Mouse (Mus musculus) liver, embryonic 15.5 days (tissue): ENCODE results near the gene Ptma. TPM values are rescaled to one million over a fixed set of nuclear protein-coding genes. Genes with fewer than 3 reads are reported as not detected.
A peak's percentile ranks its signal among the peaks of the same experiment; 100 is the strongest.

Experiments used
- ATAC-seq: fragments of 200-750 bp; cut with Nextera tagmentation; 2 replicates; pipeline ENCODE4 v1.8.0; 2017; ENCODE audit warnings: moderate number of reproducible peaks, mild to moderate bottlenecking, moderate library complexity; ENCODE audit not compliant: insufficient read depth
- H3K27ac ChIP-seq: fragments of 300-500 bp; sonication (generic); replicated peaks from 2 replicates; pipeline ENCODE4 v1.5.1; 2015; ENCODE audit warnings: mild to moderate bottlenecking, inconsistent platforms
- H3K27me3 ChIP-seq: fragments of 300-500 bp; sonication (generic); 2 replicates; pipeline ENCODE4 v1.6.1; 2015; ENCODE audit warnings: mild to moderate bottlenecking, inconsistent platforms
- H3K36me3 ChIP-seq: fragments of 300-500 bp; sonication (generic); replicated peaks from 2 replicates; pipeline ENCODE4 v1.6.1; 2015; ENCODE audit warnings: moderate library complexity, mild to moderate bottlenecking, inconsistent platforms
- H3K4me1 ChIP-seq: fragments of 300-500 bp; sonication (generic); replicated peaks from 2 replicates; pipeline ENCODE4 v1.6.1; 2015; ENCODE audit warnings: inconsistent platforms
- H3K4me2 ChIP-seq: fragments of 300-500 bp; sonication (generic); 2 replicates; pipeline ENCODE4 v1.6.1; 2015; ENCODE audit warnings: moderate library complexity, mild to moderate bottlenecking, inconsistent platforms
- H3K4me3 ChIP-seq: fragments of 300-500 bp; sonication (generic); replicated peaks from 2 replicates; pipeline ENCODE4 v1.5.1; 2015; ENCODE audit warnings: mild to moderate bottlenecking, inconsistent platforms
- H3K9ac ChIP-seq: fragments of 300-500 bp; sonication (generic); 2 replicates; pipeline ENCODE4 v1.6.1; 2015; ENCODE audit warnings: moderate library complexity, mild to moderate bottlenecking, inconsistent platforms
- H3K9me3 ChIP-seq: fragments of 300-500 bp; sonication (generic); replicated peaks from 2 replicates; pipeline ENCODE4 v1.6.1; 2016; ENCODE audit warnings: inconsistent platforms
- WGBS: fragments of 180-500 bp; shearing (Covaris S2); methylation state at CpG from one replicate; pipeline ENCODE4 v1.1.7; 2015; ENCODE audit warnings: mixed read lengths; ENCODE audit not compliant: insufficient replicate concordance; 5-methylcytosine and 5-hydroxymethylcytosine counted together
- polyA plus RNA-seq: library from polyadenylated mRNA; unstranded; fragments of >200 nt; fragmentation: Nextera tagmentation; extraction: Ambion mirVana; gene quantifications from 2 replicates; pipeline ENCODE4 v1.2.1, GENCODE M21; 2015

The Ptma gene
- polyA plus RNA-seq, 1 experiment from 2014 or later, result 778 TPM

- Histone ChIP-seq H3K4me3 (no peak overlapping the region), H3K9ac (no peak overlapping the region), H3K4me1 (peaks cover 8% of the 10 kb centered on the region), H3K9me3 (no peaks in the 10 kb centered on the region), H3K27me3 (no peaks in the 10 kb centered on the region), H3K4me2 (no peak overlapping the region), H3K36me3 (no peaks in the 10 kb centered on the region; the same call in 1 of the 2 replicates), H3K27ac (no peak overlapping the region)
- WGBS, result 57% methylated on average over 4 of the region's 4 CpGs
- no peak for ATAC-seq
These were observed 24.8 kb downstream of the Ptma start for GRCm38 (mm10) chr1:86551299-86551698.

GRCm38 (mm10) chr1:86551877-86552276 lies 25.4 kb downstream of the Ptma start:
- H3K27me3 ChIP-seq, result no peaks in the 10 kb centered on the region
- no peaks in the 10 kb centered on the region for H3K9me3 ChIP-seq
- no peak overlapping the region for H3K4me3 ChIP-seq
- no peak overlapping the region for H3K9ac ChIP-seq
- no peak overlapping the region for H3K4me2 ChIP-seq
- peaks cover 11% of the 10 kb centered on the region for H3K4me1 ChIP-seq
- no peak for ATAC-seq
- peaks cover 2% of the 10 kb centered on the region; the same call in 1 of the 2 replicates for H3K36me3 ChIP-seq
- H3K27ac ChIP-seq, result no peak overlapping the region
- 70% methylated on average over 2 of the region's 2 CpGs for WGBS

- peak; percentile 29; the same call in 1 of the 2 replicates for ATAC-seq
- Histone ChIP-seq H3K4me1 (peaks cover 36% of the 10 kb centered on the region), H3K4me2 (no peak overlapping the region), H3K4me3 (no peak overlapping the region), H3K27ac (no peak overlapping the region), H3K9ac (no peak overlapping the region), H3K36me3 (peaks cover 3% of the 10 kb centered on the region; the same call in 1 of the 2 replicates), H3K27me3 (no peaks in the 10 kb centered on the region), H3K9me3 (no peaks in the 10 kb centered on the region)
- WGBS, result 65% methylated on average over 3 of the region's 3 CpGs
These were observed 29.1 kb downstream of the Ptma start for GRCm38 (mm10) chr1:86555665-86556064.

- H3K27me3 ChIP-seq, result no peaks in the 10 kb centered on the region
- no peak overlapping the region for H3K4me3 ChIP-seq
- peak; percentile 71 for ATAC-seq
- peaks cover 36% of the 10 kb centered on the region for H3K4me1 ChIP-seq
- 27% methylated on average over 7 of the region's 7 CpGs for WGBS
- H3K4me2 ChIP-seq, result peak overlapping the region; percentile 10
- H3K27ac ChIP-seq, result peak overlapping the region; percentile 36; the same call in 1 of the 2 replicates
- peaks cover 8% of the 10 kb centered on the region; the same call in 1 of the 2 replicates for H3K36me3 ChIP-seq
- H3K9me3 ChIP-seq, result no peaks in the 10 kb centered on the region
- H3K9ac ChIP-seq, result no peak overlapping the region
These were observed 31.3 kb downstream of the Ptma start for GRCm38 (mm10) chr1:86557872-86558271.

GRCm38 (mm10) chr1:86559232-86559631 lies 32.7 kb downstream of the Ptma start:
- H3K27ac ChIP-seq, result no peak overlapping the region
- peaks cover 16% of the 10 kb centered on the region for H3K36me3 ChIP-seq
- no peak overlapping the region for H3K4me2 ChIP-seq
- 65% methylated on average over 3 of the region's 3 CpGs for WGBS
- no peak for ATAC-seq
- no peaks in the 10 kb centered on the region for H3K27me3 ChIP-seq
- H3K4me3 ChIP-seq, result no peak overlapping the region
- peaks cover 38% of the 10 kb centered on the region for H3K4me1 ChIP-seq
- no peak overlapping the region for H3K9ac ChIP-seq
- H3K9me3 ChIP-seq, result no peaks in the 10 kb centered on the region

GRCm38 (mm10) chr1:86562663-86563062 lies 36.1 kb downstream of the Ptma start:
- H3K4me1 ChIP-seq, result peaks cover 27% of the 10 kb centered on the region
- no peak overlapping the region for H3K9ac ChIP-seq
- H3K9me3 ChIP-seq, result no peaks in the 10 kb centered on the region
- H3K4me3 ChIP-seq, result no peak overlapping the region
- H3K36me3 ChIP-seq, result peaks cover 14% of the 10 kb centered on the region
- no peak overlapping the region for H3K27ac ChIP-seq
- H3K4me2 ChIP-seq, result no peak overlapping the region
- no peaks in the 10 kb centered on the region for H3K27me3 ChIP-seq
- WGBS, result 44% methylated on average over 2 of the region's 2 CpGs
- ATAC-seq, result no peak

GRCm38 (mm10) chr1:86568409-86568808 lies 41.9 kb downstream of the Ptma start:
- H3K4me2 ChIP-seq, result no peak overlapping the region
- H3K9me3 ChIP-seq, result no peaks in the 10 kb centered on the region
- no peak overlapping the region for H3K27ac ChIP-seq
- WGBS, result 65% methylated on average over 2 of the region's 2 CpGs
- H3K27me3 ChIP-seq, result no peaks in the 10 kb centered on the region
- no peak overlapping the region for H3K9ac ChIP-seq
- H3K36me3 ChIP-seq, result peaks cover 10% of the 10 kb centered on the region
- peaks cover 15% of the 10 kb centered on the region for H3K4me1 ChIP-seq
- ATAC-seq, result no peak
- no peak overlapping the region for H3K4me3 ChIP-seq

- ATAC-seq, result no peak
- H3K27ac ChIP-seq, result no peak overlapping the region
- H3K4me3 ChIP-seq, result no peak overlapping the region
- WGBS, result 77% methylated on average over 2 of the region's 2 CpGs
- peaks cover under 1% of the 10 kb centered on the region; the same call in 1 of the 2 replicates for H3K36me3 ChIP-seq
- no peaks in the 10 kb centered on the region for H3K27me3 ChIP-seq
- peaks cover 15% of the 10 kb centered on the region for H3K4me1 ChIP-seq
- H3K9ac ChIP-seq, result no peak overlapping the region
- no peak overlapping the region for H3K4me2 ChIP-seq
- H3K9me3 ChIP-seq, result no peaks in the 10 kb centered on the region
These were observed 42.9 kb downstream of the Ptma start for GRCm38 (mm10) chr1:86569292-86569860.

- H3K36me3 ChIP-seq, result no peaks in the 10 kb centered on the region
- H3K27ac ChIP-seq, result no peak overlapping the region
- H3K9ac ChIP-seq, result no peak overlapping the region
- ATAC-seq, result no peak
- WGBS, result 59% methylated on average over 2 of the region's 2 CpGs
- no peak overlapping the region for H3K4me2 ChIP-seq
- no peaks in the 10 kb centered on the region for H3K27me3 ChIP-seq
- H3K4me1 ChIP-seq, result peaks cover 15% of the 10 kb centered on the region
- H3K9me3 ChIP-seq, result no peaks in the 10 kb centered on the region
- no peak overlapping the region for H3K4me3 ChIP-seq
These were observed 44.9 kb downstream of the Ptma start for GRCm38 (mm10) chr1:86571381-86571780.

GRCm38 (mm10) chr1:86571941-86572340 lies 45.4 kb downstream of the Ptma start:
- no peaks in the 10 kb centered on the region for H3K36me3 ChIP-seq
- ATAC-seq, result no peak
- 69% methylated on average over 4 of the region's 4 CpGs for WGBS
- H3K4me3 ChIP-seq, result no peak overlapping the region
- no peaks in the 10 kb centered on the region for H3K27me3 ChIP-seq
- no peak overlapping the region for H3K4me2 ChIP-seq
- H3K9ac ChIP-seq, result no peak overlapping the region
- H3K4me1 ChIP-seq, result peaks cover 15% of the 10 kb centered on the region
- no peaks in the 10 kb centered on the region for H3K9me3 ChIP-seq
- H3K27ac ChIP-seq, result no peak overlapping the region
